Mouse (Mus musculus): Measurements from ENCODE around the gene Washc4. TPM values are rescaled to one million over a fixed set of nuclear protein-coding genes. Genes with fewer than 3 reads are reported as not detected.

Gene Washc4
- total and polyA plus RNA-seq, 3 experiments = 2.3 to 61.5 (median 46.0) TPM

GRCm38 (mm10) chr10:83637295-83637694, 93.7 kb downstream of the Washc4 start:
- DNase-seq (ENCODE audit: low spot score) (no peak), ATAC-seq (ENCODE audit: extremely low read depth, insufficient number of reproducible peaks, low FRiP score, poor library complexity, severe bottlenecking) (no peak)
- no peaks in the 10 kb centered on the region for H3K36me3 ChIP-seq (replicated peaks)
- no peak overlapping the region for H3K4me3 ChIP-seq (ENCODE audit: low read depth, low read length)
- TF ChIP-seq TAL1 (conservative IDR thresholded peaks at IDR 0.05; ENCODE audit: low read depth, low read length) = no peak
- TF ChIP-seq GATA2 (IDR thresholded peaks at IDR 0.05; ENCODE audit: borderline replicate concordance, low read depth, low read length) = no peak
- TF ChIP-seq POLR2AphosphoS5 (IDR thresholded peaks at IDR 0.05; ENCODE audit: insufficient replicate concordance, low read depth, low read length) = no peak
- TF ChIP-seq GATA1 (IDR thresholded peaks at IDR 0.05; ENCODE audit: borderline replicate concordance, low read length) = no peak
- no peak for TF ChIP-seq CTCF (IDR thresholded peaks at IDR 0.05; ENCODE audit: low read depth, low read length)
- H3K4me1 ChIP-seq (ENCODE audit: insufficient read depth, low read depth, low read length) = peaks cover 5% of the 10 kb centered on the region; the same call in 1 of the 2 replicates
- peaks cover 44% of the 10 kb centered on the region for H3K27me3 ChIP-seq (ENCODE audit: insufficient read depth, low read length)
- H3K9me3 ChIP-seq (replicated peaks) = no peaks in the 10 kb centered on the region

DNA sequence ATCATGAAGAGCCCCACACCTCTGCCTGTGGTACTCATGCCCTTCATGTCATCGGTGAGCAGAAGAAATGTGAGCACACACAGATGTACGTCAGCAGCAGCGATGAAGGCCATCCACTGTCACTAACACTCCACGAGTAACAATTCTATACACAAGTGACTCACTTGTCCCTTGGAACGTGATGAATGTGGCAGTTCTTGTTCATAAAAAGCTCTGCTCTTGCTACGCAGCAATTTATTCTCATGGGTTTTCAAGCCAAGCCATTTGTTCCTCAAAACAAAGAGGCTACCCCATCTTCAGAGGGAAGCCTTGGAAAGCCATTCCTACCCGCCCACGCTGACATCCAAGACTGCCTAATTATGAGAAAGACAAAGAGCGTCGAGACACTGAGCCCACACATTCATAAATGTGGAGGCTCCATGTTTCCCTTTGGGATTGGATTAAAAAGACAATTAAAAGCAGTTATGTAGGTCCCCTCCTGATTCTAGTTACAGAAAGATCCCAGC, 96.4 kb downstream of the Washc4 start:
- DNase-seq (ENCODE audit: low spot score) (no peak), ATAC-seq (ENCODE audit: extremely low read depth, insufficient number of reproducible peaks, low FRiP score, poor library complexity, severe bottlenecking) (no peak)
- Histone ChIP-seq H3K36me3 (replicated peaks) (no peaks in the 10 kb centered on the region), H3K9me3 (replicated peaks) (no peaks in the 10 kb centered on the region), H3K4me3 (ENCODE audit: low read depth, low read length) (no peak overlapping the region), H3K4me1 (ENCODE audit: insufficient read depth, low read depth, low read length) (peaks cover 16% of the 10 kb centered on the region), H3K27me3 (ENCODE audit: insufficient read depth, low read length) (peaks cover 53% of the 10 kb centered on the region)
- TF ChIP-seq GATA1 (IDR thresholded peaks at IDR 0.05; ENCODE audit: borderline replicate concordance, low read length) (no peak), POLR2AphosphoS5 (IDR thresholded peaks at IDR 0.05; ENCODE audit: insufficient replicate concordance, low read depth, low read length) (no peak), CTCF (IDR thresholded peaks at IDR 0.05; ENCODE audit: low read depth, low read length) (no peak), TAL1 (conservative IDR thresholded peaks at IDR 0.05; ENCODE audit: low read depth, low read length) (no peak), GATA2 (IDR thresholded peaks at IDR 0.05; ENCODE audit: borderline replicate concordance, low read depth, low read length) (no peak)

- no peak for DNase-seq (ENCODE audit: low spot score)
- no peak for ATAC-seq (ENCODE audit: extremely low read depth, insufficient number of reproducible peaks, low FRiP score, poor library complexity, severe bottlenecking)
- no peak overlapping the region for H3K4me3 ChIP-seq (ENCODE audit: low read depth, low read length)
- H3K36me3 ChIP-seq (replicated peaks) = no peaks in the 10 kb centered on the region
- peaks cover 32% of the 10 kb centered on the region for H3K4me1 ChIP-seq (ENCODE audit: insufficient read depth, low read depth, low read length)
- no peak for TF ChIP-seq GATA1 (IDR thresholded peaks at IDR 0.05; ENCODE audit: borderline replicate concordance, low read length)
- no peak for TF ChIP-seq TAL1 (conservative IDR thresholded peaks at IDR 0.05; ENCODE audit: low read depth, low read length)
- no peak for TF ChIP-seq GATA2 (IDR thresholded peaks at IDR 0.05; ENCODE audit: borderline replicate concordance, low read depth, low read length)
- TF ChIP-seq CTCF (IDR thresholded peaks at IDR 0.05; ENCODE audit: low read depth, low read length) = no peak
- no peak for TF ChIP-seq POLR2AphosphoS5 (IDR thresholded peaks at IDR 0.05; ENCODE audit: insufficient replicate concordance, low read depth, low read length)
- no peaks in the 10 kb centered on the region for H3K9me3 ChIP-seq (replicated peaks)
- H3K27me3 ChIP-seq (ENCODE audit: insufficient read depth, low read length) = peaks cover 68% of the 10 kb centered on the region
Observed at GRCm38 (mm10) chr10:83641641-83642040, 98.1 kb downstream of the Washc4 start.

- no peak for DNase-seq (ENCODE audit: low spot score)
- Histone ChIP-seq H3K4me1 (ENCODE audit: insufficient read depth, low read depth, low read length) (peaks cover 43% of the 10 kb centered on the region), H3K27me3 (ENCODE audit: insufficient read depth, low read length) (peaks cover 76% of the 10 kb centered on the region), H3K4me3 (ENCODE audit: low read depth, low read length) (no peak overlapping the region), H3K36me3 (replicated peaks) (no peaks in the 10 kb centered on the region), H3K9me3 (replicated peaks) (no peaks in the 10 kb centered on the region)
- no peak for ATAC-seq (ENCODE audit: extremely low read depth, insufficient number of reproducible peaks, low FRiP score, poor library complexity, severe bottlenecking)
- TF ChIP-seq POLR2AphosphoS5 (IDR thresholded peaks at IDR 0.05; ENCODE audit: insufficient replicate concordance, low read depth, low read length) (no peak), CTCF (IDR thresholded peaks at IDR 0.05; ENCODE audit: low read depth, low read length) (no peak), GATA1 (IDR thresholded peaks at IDR 0.05; ENCODE audit: borderline replicate concordance, low read length) (no peak), GATA2 (IDR thresholded peaks at IDR 0.05; ENCODE audit: borderline replicate concordance, low read depth, low read length) (no peak), TAL1 (conservative IDR thresholded peaks at IDR 0.05; ENCODE audit: low read depth, low read length) (no peak)
Observed at GRCm38 (mm10) chr10:83644167-83644566, 100.6 kb downstream of the Washc4 start.

DNA sequence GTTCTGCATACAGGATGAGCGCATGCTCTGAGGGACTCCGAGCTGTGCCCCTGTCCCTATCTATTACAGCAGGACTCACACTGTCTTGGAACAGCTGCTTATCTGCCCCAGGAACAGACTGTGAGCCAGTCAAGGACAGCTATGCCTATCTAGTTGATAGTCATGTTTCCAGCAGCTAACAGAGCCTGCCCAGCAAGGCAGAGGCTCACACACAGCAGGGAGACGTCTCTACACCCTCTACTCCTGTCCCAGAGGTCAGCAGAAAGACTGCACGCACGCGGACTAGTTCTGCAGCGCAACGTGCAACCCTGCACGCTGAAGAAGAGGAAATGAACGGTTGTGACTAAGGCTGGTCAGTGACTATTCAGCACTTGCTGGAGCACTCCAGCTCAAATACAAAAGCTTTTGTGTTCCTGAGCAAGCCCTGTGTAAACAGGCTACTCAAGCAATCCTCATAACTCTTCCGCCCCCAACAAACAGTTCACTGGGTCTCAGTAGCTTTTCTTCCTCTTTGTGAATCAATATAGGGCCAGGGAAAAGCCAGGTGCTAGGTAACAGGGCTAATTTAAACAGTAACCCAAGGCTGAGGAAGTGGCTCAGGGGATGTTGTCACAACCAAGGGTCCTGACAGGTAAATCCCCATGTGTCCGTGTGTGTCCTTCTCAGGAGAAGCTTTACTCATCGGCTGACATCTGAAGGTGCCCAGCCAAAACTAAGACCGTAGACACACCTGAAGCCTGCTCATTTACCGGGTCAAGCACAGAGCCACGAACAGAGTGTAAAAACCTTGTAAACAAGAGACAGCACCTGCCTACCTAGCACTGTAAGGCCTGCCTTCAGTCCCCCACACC, 101.5 kb downstream of the Washc4 start:
- TF ChIP-seq TAL1 (conservative IDR thresholded peaks at IDR 0.05; ENCODE audit: low read depth, low read length) (peak; percentile 80), POLR2AphosphoS5 (IDR thresholded peaks at IDR 0.05; ENCODE audit: insufficient replicate concordance, low read depth, low read length) (no peak), CTCF (IDR thresholded peaks at IDR 0.05; ENCODE audit: low read depth, low read length) (no peak), GATA2 (IDR thresholded peaks at IDR 0.05; ENCODE audit: borderline replicate concordance, low read depth, low read length) (no peak)
- Histone ChIP-seq H3K36me3 (replicated peaks) (no peaks in the 10 kb centered on the region), H3K27me3 (ENCODE audit: insufficient read depth, low read length) (peaks cover 68% of the 10 kb centered on the region), H3K9me3 (replicated peaks) (no peaks in the 10 kb centered on the region), H3K4me3 (ENCODE audit: low read depth, low read length) (peak overlapping the region; percentile 43; the same call in 1 of the 2 replicates), H3K4me1 (ENCODE audit: insufficient read depth, low read depth, low read length) (peaks cover 45% of the 10 kb centered on the region)
- ATAC-seq (ENCODE audit: extremely low read depth, insufficient number of reproducible peaks, low FRiP score, poor library complexity, severe bottlenecking) (peak; percentile 85), DNase-seq (ENCODE audit: low spot score) (peak; percentile 45)

GRCm38 (mm10) chr10:83645716-83645990, 102.1 kb downstream of the Washc4 start:
- H3K36me3 ChIP-seq (replicated peaks) = no peaks in the 10 kb centered on the region
- no peak for DNase-seq (ENCODE audit: low spot score)
- H3K9me3 ChIP-seq (replicated peaks) = no peaks in the 10 kb centered on the region
- no peak for ATAC-seq (ENCODE audit: extremely low read depth, insufficient number of reproducible peaks, low FRiP score, poor library complexity, severe bottlenecking)
- TF ChIP-seq POLR2AphosphoS5 (IDR thresholded peaks at IDR 0.05; ENCODE audit: insufficient replicate concordance, low read depth, low read length) (no peak), GATA2 (IDR thresholded peaks at IDR 0.05; ENCODE audit: borderline replicate concordance, low read depth, low read length) (no peak), GATA1 (IDR thresholded peaks at IDR 0.05; ENCODE audit: borderline replicate concordance, low read length) (no peak), TAL1 (conservative IDR thresholded peaks at IDR 0.05; ENCODE audit: low read depth, low read length) (no peak), CTCF (IDR thresholded peaks at IDR 0.05; ENCODE audit: low read depth, low read length) (no peak)
- H3K27me3 ChIP-seq (ENCODE audit: insufficient read depth, low read length) = peaks cover 68% of the 10 kb centered on the region
- H3K4me3 ChIP-seq (ENCODE audit: low read depth, low read length) = no peak overlapping the region; the same call in 1 of the 2 replicates
- H3K4me1 ChIP-seq (ENCODE audit: insufficient read depth, low read depth, low read length) = peaks cover 45% of the 10 kb centered on the region

Other genes with a start within 250 kb of the Washc4 start
- gene Slc41a2, start 205.9 kb upstream of the Washc4 start, total RNA-seq (2014; fragmentation: Nextera tagmentation) = not detected in 2 replicates
- gene Slc41a2, start 205.9 kb upstream of the Washc4 start, total RNA-seq (2017) = 0.05 TPM in 1 of 2 replicates, not detected in the other
- not detected in 2 replicates for gene Slc41a2, start 205.9 kb upstream of the Washc4 start, polyA plus RNA-seq (2012)
- 5.5 TPM in 2 replicates for gene D10Wsu102e, start 183.5 kb upstream of the Washc4 start, total RNA-seq (2014; fragmentation: Nextera tagmentation)
- 2.0 and 2.3 TPM in 2 replicates for gene D10Wsu102e, start 183.5 kb upstream of the Washc4 start, total RNA-seq (2017)
- 0.54 and 0.67 TPM in 2 replicates for gene D10Wsu102e, start 183.5 kb upstream of the Washc4 start, polyA plus RNA-seq (2012)
- not detected in 2 replicates for gene Aldh1l2, start 9.6 kb upstream of the Washc4 start, total RNA-seq (2014; fragmentation: Nextera tagmentation)
- under 0.01 and 0.27 TPM in 2 replicates for gene Aldh1l2, start 9.6 kb upstream of the Washc4 start, total RNA-seq (2017)
- gene Aldh1l2, start 9.6 kb upstream of the Washc4 start, polyA plus RNA-seq (2012) = not detected in 2 replicates
- 11.1 and 12.0 TPM in 2 replicates for gene Appl2, start 105.0 kb downstream of the Washc4 start, total RNA-seq (2014; fragmentation: Nextera tagmentation)
- 14.2 and 15.7 TPM in 2 replicates for gene Appl2, start 105.0 kb downstream of the Washc4 start, total RNA-seq (2017)
- gene Appl2, start 105.0 kb downstream of the Washc4 start, polyA plus RNA-seq (2012) = 23.3 and 26.3 TPM in 2 replicates
- gene 1500009L16Rik, start 179.1 kb downstream of the Washc4 start, total RNA-seq (2014; fragmentation: Nextera tagmentation) = not detected in 2 replicates
- 0.12 and 0.22 TPM in 2 replicates for gene 1500009L16Rik, start 179.1 kb downstream of the Washc4 start, total RNA-seq (2017)
- not detected in 2 replicates for gene 1500009L16Rik, start 179.1 kb downstream of the Washc4 start, polyA plus RNA-seq (2012)